Mouse (Mus musculus): ENCODE data around the gene M6pr.

- TF ChIP-seq CTCF (IDR thresholded peaks at IDR 0.05; ENCODE audit: control insufficient read depth, insufficient read depth, low read length), result no peak
- TF ChIP-seq POLR2A (IDR thresholded peaks at IDR 0.05; ENCODE audit: borderline replicate concordance, control insufficient read depth, low read depth, low read length), result no peak
Observed at GRCm38 (mm10) chr6:122304790-122305555, 3.5 kb upstream of the M6pr start.

Data from bone marrow, adult 2 months (tissue).